Mouse (Mus musculus) ES-Bruce4 (cell line): ENCODE data around the gene Prmt3.

ENCODE experiments used
- CTCF ChIP-seq: IDR thresholded peaks from one replicate; pipeline ENCODE4 v1.8.1; 2011; ENCODE audit warnings: low read depth, low read length
- EP300 ChIP-seq: IDR thresholded peaks from 2 replicates; pipeline ENCODE4 v1.6.1; 2011; ENCODE audit warnings: low read depth, low read length; ENCODE audit not compliant: insufficient read depth
- POLR2A ChIP-seq: IDR thresholded peaks from one replicate; pipeline ENCODE4 v1.8.1; 2011; ENCODE audit warnings: low read length; ENCODE audit not compliant: insufficient read depth

DNA sequence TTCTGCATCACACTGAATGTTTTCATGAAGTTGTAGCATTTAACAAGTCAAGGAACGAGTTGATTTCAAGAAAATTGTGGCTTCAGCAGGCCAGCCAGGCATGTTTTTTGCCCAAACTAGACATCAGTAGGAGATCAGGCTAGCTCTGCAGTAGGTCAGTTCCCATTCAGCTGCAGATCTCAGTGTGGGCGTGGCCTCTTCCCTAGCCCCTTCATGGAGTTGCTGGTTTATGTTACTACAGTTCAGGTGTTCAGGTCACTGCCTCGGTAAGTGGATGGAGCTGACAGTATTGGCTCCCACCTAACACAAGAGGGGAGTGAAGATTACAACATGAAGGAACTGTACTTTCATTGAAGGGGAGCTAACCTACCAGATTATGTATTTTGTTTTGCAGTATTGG lies 80.1 kb downstream of the Prmt3 start:
- no peak for TF ChIP-seq CTCF
- no peak for TF ChIP-seq EP300
- no peak for TF ChIP-seq POLR2A
